Mouse (Mus musculus): ENCODE results near the gene Scn10a. TPM values are rescaled to one million over a fixed set of nuclear protein-coding genes. Genes with fewer than 3 reads are reported as not detected.

Scn10a gene
- under 1 TPM; 0.44 to 0.53 TPM for total RNA-seq (2021)
- long read RNA-seq, experiment 1 = 0 reads
- long read RNA-seq, experiment 2, partial matches to known transcripts = 2 of 3 reads
- long read RNA-seq, experiment 2, other reads (novel, unspliced or antisense) = 1 of 3 reads

DNA sequence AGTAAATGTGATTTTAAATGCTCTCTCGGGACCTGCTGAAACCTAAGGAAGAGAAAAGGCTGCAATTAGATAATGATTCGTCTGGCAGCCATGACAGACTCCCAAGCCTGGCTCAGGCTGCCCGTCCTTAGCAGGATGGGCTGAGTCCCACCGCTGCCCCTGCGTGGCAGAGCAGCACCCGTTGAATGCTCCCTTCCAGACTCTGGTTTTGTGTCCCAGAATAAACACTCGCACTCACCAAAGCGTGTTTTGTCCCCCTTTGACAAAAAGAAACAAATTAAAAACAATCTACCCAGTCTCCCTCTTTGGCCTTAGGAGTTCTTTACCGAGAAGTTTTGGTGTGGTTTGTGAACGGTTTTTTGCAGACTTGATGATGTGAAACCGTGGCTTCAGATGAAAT lies at the start of gene Scn10a:
TSS of gene Scn10a (minus strand) at position 101 of the 400 bp plus-strand sequence.
- DNase-seq = no peak
- intact Hi-C loops (cut with DNase I) = no loop called here

DNA sequence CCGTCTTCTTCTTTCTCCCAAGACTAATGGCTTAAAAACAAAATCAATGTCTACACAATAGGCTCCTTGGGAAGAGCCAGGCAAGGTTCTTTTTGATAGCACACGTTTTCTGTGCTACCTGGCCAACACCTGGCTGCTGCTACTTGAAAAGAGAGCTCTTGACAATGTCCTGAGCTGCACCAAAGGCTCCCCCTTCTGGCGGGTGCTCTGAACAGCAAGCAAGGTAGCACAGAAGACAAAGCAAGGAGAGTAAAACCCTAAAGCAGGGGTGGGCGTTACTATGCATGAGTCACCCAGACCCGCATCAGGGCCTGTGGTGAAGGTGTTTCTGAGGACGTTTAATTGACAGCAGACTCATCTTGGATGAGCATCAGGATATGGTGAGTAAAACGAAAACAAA lies 49.5 kb upstream of the Scn10a start:
- intact Hi-C loops (cut with DNase I) = no loop called here
- DNase-seq = peak; percentile 26 to 32

DNA sequence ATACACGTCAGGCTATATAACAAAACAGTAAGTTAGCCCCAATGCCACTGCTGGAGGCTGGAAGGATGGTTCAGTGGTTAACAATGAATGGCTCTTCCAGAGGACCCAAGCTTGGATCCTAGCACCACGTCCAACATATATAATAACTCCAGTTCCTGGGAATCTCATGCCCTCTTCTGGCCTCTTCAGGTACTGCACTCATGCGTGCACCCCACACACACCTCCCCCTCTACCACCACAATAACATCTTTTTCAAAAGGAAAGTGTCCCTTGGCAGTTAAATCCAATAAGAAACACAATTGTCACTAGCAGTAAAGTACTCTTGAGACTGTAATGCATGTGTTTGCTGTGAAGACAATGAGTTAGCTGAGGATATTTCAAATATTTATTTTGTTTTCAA lies 41.1 kb upstream of the Scn10a start:
- no peak for DNase-seq
- intact Hi-C loops (cut with DNase I) = no loop called here

DNA sequence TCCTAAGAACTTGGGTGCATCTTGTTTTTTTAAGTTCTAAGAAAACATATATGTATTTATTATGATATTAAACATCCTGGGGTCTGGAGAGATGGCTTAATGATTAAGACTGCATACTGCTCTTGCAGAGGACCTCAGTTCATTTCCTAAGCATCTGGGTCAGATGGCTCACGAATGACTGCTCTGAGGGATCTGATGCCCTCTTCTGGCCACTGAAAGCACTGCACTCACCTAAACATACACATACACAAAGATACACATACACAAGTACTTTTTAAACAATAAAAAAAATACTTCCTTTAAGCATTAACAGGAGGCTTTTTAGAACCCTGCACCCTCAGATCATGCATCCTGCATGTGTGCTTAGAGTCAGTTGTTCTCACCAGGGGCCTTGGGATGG lies 40.3 kb upstream of the Scn10a start:
- DNase-seq = no peak
- intact Hi-C loops (cut with DNase I) = loop anchor here (10.0 kb wide), 1 partner anchor 175 kb away; no protein-coding TSS in a partner anchor

DNA sequence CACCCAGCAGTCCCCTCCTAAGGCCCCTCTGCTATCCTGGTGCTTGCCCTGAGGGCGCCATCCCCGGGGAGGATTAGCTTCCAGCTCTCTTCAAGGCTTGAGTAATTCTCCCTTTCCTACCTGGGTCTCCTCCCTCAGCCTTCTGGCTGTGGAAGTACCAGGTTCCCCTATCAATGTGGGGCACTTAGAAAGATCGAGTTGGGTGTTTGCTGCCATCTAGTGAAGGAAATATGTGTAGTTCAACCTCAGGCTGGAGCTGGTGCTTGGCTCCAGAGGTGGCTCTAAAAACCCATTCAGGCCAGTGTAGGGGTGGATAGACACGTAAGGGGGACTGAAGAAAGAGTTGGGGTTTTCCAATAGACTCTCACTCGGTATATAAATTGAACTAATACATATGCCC lies 32.4 kb upstream of the Scn10a start:
- peak in 1 of 2 experiments; percentile 28 for DNase-seq
- intact Hi-C loops (cut with DNase I) = loop anchor here (2.0 to 10.0 kb wide), 4 partner anchors 89 to 293 kb away; no protein-coding TSS in a partner anchor

DNA sequence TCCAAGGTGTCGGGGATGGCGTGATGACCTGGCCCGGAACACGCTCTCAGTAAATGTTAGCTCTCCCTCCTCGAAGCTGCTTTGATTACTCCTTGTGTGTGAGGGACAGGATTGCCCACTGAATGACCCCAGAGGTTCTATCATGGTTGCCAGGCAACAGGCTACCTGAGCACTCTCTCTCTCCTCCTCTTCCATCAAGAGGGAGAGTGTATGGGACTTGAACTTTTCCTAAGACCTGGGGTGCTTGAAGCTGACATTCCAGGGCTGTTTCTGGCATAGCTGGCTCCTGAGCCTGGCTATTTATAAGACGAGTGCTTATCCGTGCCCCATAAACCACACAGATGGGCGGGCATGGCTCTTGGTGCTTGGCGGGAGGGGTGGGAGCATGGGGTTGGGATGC lies 30.0 kb upstream of the Scn10a start:
- no peak for DNase-seq
- intact Hi-C loops (cut with DNase I) = no loop called here

DNA sequence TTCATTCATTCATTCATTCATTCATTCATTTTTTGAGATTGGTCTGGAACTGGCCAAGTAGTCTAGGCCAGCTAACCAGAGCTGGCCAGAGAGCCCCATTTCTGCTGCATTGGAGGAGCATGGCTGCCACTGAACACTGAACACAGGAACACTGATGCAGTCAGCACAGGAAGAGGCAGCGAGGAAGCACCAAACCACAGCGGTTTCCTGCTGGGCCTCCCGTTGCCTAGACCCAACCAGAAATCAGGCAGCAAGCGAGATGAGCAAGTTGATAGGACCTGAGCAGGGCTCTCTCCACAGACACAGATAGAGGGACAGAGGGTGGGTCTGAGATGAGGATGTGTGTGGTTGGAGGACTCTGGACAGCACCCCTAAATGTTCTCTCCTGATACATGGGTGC lies 24.8 kb upstream of the Scn10a start:
- intact Hi-C loops (cut with DNase I) = no loop called here
- no peak for DNase-seq

DNA sequence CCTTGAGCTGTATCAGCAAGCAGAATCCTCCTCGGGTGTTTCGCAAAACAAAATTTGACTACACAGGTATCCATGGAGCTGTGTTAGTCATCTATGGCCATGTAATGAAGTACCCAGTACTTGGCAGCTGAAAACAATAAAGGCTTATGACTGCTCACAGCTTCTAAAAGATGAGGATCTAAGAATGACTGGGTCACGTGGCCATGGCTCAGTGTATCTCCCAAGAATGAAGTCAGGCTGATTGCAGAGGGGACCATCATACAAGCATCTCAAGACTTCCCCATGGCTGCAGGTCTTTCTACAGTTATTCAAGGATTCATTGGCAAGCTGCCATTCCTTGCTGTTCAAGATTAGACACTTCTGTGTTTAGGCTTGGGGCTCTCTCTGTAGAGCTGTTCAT lies 24.2 kb upstream of the Scn10a start:
- intact Hi-C loops (cut with DNase I) = no loop called here
- no peak for DNase-seq

DNA sequence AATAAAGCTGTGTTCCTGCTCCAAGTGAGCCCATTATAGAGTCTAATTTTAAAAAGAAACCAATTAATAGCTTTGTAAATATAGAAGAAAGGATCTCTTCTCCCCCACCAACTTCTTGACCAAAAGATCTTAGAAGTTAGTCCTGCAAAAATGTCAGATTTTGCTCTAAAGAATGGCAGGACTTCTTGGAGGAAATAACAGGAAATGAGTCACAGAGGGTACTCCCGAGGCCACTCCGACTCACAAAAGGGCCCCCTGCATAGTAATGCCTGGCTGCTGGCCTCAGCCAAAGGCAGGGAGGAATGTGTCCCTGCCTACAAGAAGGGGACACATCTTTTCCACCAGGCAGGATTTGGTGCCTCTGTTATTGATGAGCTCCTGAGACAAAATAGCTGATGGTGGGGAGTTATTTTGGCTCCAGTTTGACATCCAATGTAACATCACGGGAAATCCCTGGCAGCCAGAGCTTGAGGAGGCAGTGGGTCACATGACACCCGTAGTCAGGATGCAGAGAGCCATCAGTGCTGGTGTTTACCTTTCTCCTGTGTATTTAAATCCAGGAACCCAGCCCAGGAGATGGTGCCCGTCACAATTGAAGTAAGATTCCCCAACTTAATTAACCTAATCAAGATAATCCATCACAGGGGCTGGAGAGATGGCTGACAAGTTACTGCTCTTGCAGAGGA lies 22.1 kb upstream of the Scn10a start:
- intact Hi-C loops (cut with DNase I) = no loop called here
- DNase-seq = no peak

DNA sequence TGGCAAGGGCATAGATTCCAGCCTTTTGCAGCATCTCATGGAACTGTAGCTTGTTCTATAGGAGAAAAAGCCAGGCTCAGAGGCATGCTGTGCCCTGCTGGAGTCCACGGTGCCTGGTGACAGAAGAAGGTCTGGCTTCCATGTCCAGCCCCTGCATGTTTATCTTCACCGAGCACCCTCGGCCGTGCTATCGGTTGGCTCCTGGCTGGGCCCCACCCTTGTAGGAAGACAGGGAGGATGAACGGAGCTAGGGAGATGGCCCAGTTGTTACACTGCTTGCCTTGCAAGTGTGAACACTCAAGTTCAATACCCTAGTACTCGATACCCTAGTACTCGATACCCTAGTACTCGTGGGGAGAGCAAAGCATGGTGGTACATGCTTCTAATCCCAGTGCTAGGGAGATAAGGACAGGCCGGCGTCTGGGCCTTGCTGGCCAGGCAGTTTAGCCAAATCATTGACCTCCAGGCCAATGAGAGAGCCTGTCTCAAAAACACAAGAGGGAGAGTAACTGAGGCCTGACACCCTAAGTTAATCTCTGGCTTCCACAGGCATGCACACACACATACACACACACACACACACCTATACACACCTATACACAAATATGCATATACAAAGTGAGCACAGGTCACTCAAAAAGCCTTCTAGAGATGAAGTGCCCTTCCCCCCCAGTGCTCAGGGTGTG lies 9.4 kb upstream of the Scn10a start:
- DNase-seq = no peak
- intact Hi-C loops (cut with DNase I) = no loop called here

DNA sequence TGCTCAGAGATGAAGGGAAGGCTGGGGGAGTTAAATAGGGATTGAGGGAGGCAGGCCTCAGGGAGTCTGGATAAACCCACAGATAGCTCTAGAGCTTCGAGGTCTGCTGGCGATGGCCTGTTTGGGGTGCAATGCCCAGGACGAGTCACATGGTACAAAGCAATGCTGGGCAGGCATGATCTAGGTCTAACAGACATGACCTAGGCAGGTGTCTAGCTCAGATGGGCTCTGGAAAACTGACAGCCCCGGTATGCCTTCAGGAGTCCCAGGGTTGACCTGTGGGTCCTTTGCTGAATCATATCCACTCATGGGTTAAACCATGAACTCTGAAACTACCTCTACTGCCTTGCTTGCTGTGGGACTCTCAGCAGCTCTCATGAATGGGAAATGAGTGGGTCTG lies 7.9 kb upstream of the Scn10a start:
- intact Hi-C loops (cut with DNase I) = no loop called here
- no peak for DNase-seq

DNA sequence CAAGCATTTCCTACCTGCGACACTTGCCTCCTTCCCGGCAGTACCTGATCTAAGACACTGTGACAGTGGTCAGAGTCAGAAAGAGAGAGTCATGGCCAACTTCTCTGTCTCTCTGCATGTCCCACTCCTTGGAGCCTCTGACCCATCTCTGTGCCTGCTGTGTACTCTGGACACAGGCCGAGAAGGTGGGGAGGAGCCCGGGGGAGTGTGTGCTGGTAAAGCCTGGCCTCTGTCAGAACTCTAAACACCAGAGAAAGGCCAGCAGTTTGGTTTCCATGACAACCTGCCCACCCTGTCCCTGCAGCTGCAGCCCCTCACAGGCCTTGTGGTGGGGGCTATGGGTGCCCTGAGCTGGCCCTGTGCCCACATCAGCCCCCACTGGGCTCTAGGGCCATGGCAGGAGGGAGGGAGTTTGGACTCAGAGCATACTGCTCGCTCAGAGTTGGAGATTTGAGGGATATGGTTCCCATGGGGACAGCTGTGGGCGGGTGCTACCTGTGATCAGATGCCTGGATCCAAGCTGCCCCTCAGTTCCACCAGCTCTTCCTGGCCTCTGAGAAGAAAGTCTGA lies 6.3 kb upstream of the Scn10a start:
- intact Hi-C loops (cut with DNase I) = no loop called here
- no peak for DNase-seq

DNA sequence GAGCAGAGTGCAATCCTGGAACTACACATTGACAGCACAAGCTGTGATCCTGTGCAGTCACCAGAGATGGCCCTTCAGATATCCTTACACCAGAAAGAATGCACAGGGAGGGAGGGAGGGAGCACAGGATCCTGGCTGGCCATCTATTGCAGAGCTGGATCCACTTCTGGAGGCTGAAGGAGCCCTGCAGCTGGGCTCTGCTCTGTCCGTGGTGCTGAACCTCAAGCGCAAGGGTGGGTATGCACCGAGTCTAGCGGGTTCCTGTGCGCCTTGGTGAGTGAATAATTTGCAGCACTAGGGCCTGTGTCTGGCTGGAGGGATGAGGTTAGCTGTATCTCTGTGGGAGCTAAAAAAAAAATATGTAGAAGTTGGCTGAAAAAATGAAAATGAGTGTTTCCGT lies 12.4 kb downstream of the Scn10a start:
- DNase-seq = peak; percentile 77 to 83
- intact Hi-C loops (cut with DNase I) = no loop called here

DNA sequence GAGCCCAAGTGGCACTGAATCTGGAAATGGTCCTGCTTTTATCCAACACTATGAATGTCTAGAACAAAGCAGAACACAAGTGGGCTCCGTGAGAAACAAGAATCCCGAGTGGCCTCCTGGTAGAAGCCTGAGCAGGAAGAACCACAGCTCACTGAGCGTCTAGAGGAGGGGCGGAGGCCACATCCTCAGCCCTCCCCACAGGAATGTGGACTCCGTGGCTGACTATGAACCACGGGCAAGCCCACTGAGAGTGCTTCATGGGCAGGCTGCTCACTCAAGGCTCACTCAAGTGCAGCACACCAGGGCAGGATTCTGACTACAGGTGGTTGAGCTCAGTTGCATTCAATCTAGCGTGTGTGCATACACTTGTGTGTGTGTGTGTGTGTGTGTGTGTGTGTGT lies 27.6 kb downstream of the Scn10a start:
- intact Hi-C loops (cut with DNase I) = no loop called here
- DNase-seq = no peak

DNA sequence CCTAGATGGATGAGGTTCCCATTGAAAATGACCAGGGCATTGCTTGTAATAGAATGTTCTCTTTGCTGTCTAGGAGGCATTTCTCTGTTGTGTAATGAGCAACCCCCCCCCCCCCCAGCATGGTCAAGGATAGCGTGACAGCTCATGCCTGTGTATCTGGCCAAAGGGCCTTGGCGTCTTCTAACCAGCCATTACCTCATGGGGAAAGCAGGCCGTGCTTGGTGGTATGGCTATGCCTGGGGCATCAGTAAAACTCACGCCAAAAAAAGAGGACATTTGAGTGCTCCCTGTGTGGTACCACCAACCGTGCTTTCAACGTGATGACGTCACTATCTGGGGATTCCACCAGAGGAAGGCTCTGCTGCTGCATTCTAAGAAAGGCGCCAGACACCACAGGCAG lies 28.1 kb downstream of the Scn10a start:
- intact Hi-C loops (cut with DNase I) = no loop called here
- DNase-seq = no peak

DNA sequence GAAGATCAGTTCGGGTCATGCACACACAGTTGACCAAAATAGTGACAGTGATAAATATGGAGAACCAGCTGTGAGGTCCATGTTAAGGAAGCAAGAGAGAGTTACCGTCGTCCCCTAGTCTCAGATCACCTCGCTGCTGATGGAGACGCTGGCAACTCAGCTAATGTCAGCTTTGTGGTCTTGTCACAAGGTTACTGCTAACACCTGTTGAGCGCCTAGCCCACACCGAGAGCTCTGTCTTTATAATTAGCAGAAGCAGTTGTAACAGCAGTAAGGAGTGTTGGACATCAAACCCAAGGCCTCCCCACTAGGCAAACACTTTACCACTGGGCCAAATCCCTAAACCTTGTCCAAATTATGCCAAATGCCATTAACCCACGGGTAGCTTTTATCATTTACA lies 31.2 kb downstream of the Scn10a start:
- intact Hi-C loops (cut with DNase I) = no loop called here
- DNase-seq = no peak

DNA sequence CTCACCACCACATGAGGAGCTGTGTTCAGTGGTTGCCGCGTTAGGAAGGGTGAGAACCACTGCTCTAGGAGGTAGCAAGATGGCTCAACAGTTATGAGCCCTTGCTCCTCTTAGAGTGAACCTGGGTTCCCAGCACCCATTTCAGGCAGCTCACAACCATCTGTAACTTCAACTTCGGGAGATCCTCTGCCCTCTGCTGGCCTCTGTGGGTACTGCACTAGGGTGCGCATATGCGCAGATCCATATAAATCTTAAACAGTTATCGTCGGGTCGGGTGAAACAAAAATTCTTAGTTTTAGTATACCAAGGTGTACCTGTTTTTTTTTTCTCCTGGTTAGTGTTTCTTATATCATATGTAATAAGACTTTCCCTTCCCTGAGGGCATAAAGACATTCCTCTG lies 32.9 kb downstream of the Scn10a start:
- DNase-seq = no peak
- intact Hi-C loops (cut with DNase I) = no loop called here

DNA sequence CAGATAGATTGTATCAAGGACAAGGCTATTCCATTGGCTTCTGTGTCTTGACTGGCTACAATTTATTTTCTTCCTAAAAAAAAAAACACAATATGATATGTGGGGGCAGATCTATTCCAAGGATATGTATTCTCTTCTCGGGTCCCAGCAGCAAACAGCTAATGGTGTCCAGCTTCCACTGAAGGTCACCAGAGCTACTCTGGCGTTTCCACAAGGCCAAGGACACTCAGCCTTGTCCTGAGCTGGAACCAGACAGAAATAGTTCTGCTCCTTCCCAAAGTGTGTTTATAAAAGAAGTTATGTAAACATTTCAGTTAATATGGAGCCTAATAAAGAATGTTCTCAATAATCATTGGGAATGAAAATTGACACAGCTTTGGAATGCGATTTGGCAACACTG lies 38.2 kb downstream of the Scn10a start:
- intact Hi-C loops (cut with DNase I) = no loop called here
- DNase-seq = no peak

DNA sequence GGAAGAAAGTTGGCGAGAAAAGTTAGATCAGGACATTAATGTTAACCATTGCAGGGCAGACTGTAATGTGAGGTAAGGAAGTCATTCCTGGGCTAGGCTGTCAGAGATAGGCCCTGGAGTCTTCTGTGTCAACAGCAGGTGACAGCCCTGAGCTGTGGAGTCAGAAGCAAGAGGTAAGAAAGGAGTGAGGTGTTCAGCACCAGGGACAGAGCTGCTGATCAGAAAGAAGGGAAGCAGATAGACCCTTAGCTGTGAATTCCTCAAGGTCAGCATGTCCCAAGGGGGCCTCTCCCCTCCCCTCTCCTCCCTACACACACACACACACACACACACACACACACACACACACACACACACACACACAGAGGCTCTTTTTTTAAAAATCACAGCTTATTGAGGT lies 55.0 kb downstream of the Scn10a start:
- intact Hi-C loops (cut with DNase I) = loop anchor here (5.0 kb wide), 1 partner anchor 88 kb away; no protein-coding TSS in a partner anchor
- DNase-seq = peak in 1 of 2 experiments; percentile 9

DNA sequence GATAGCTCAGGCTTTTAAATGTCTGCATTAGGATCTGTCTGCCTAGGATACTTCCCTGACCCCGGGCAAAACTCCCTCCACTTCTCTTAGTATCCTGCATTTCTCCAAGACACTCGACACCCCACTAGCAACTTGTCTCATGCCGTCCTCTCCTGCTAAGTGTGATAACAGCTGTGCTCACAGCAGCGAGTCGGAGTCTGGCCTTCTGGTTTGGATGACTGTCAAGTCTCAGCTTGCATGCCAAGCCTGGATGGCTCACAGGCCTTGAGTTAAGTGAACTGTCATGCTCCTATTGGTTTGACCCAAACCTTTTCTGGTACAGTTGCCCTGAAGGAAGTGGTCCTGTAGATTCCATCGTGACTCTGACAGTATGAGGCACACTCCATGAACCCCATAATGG lies 63.0 kb downstream of the Scn10a start:
- DNase-seq = peak; percentile 19 to 46
- intact Hi-C loops (cut with DNase I) = no loop called here

DNA sequence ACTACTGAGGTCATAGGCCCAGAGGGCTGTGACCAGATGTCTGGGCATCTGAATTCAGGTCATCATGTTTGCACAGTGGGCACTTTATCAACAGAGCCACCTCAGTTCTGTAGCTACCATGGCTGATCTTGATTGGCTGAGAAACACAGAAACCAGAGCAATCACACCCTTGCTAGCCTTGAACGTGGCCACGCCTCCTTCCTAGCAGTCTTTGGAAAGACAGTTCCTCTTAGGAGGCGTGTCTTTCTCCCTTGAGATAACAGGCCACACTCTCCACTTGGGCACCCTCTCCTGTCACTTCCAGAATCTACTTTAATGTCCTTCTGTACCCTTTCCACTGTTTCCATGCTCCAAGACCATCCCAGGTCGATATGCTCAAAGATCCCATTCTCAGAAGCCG lies 65.4 kb downstream of the Scn10a start:
- no peak for DNase-seq
- intact Hi-C loops (cut with DNase I) = no loop called here
